Mouse (Mus musculus) forebrain, embryonic 11.5 days (tissue): ENCODE measurements around the gene Ano1. TPM values are rescaled to one million over a fixed set of nuclear protein-coding genes. Genes with fewer than 3 reads are reported as not detected.
A peak's percentile ranks its signal among the peaks of the same experiment; 100 is the strongest.

Source experiments
- ATAC-seq: fragments of 200-750 bp; cut with Nextera tagmentation; replicated peaks from 2 replicates; pipeline ENCODE4 v1.8.0; 2017; ENCODE audit warnings: moderate TSS enrichment; ENCODE audit not compliant: low FRiP score
- DNase-seq: peaks from one replicate; pipeline ENCODE4 v3.0.0-alpha.2; 2017; ENCODE audit warnings: low spot score
- H3K27ac ChIP-seq: fragments of 300-500 bp; sonication (generic); 2 replicates; pipeline ENCODE4 v1.5.1; 2014; ENCODE audit warnings: low read depth, low read length
- H3K27me3 ChIP-seq: fragments of 300-500 bp; sonication (generic); 2 replicates; pipeline ENCODE4 v1.6.1; 2014; ENCODE audit warnings: mild to moderate bottlenecking, low read length, mixed read lengths; ENCODE audit not compliant: control insufficient read depth, insufficient read depth
- H3K36me3 ChIP-seq: fragments of 300-500 bp; sonication (generic); 2 replicates; pipeline ENCODE4 v1.6.1; 2014; ENCODE audit warnings: mild to moderate bottlenecking, low read length, moderate library complexity, mixed read lengths; ENCODE audit not compliant: control insufficient read depth, insufficient read depth
- H3K4me1 ChIP-seq: fragments of 300-500 bp; sonication (generic); replicated peaks from 2 replicates; pipeline ENCODE4 v1.6.1; 2014; ENCODE audit warnings: low read length, mixed read lengths; ENCODE audit not compliant: control insufficient read depth, insufficient read depth
- H3K4me2 ChIP-seq: fragments of 300-500 bp; sonication (generic); 2 replicates; pipeline ENCODE4 v1.6.1; 2014; ENCODE audit warnings: low read depth, mild to moderate bottlenecking, low read length, moderate library complexity, mixed read lengths; ENCODE audit not compliant: severe bottlenecking
- H3K4me3 ChIP-seq: fragments of 300-500 bp; sonication (generic); 2 replicates; pipeline ENCODE4 v1.5.1; 2014; ENCODE audit warnings: low read depth, low read length
- H3K9ac ChIP-seq: fragments of 300-500 bp; sonication (generic); 2 replicates; pipeline ENCODE4 v1.6.1; 2014; ENCODE audit warnings: low read length
- H3K9me3 ChIP-seq: fragments of 300-500 bp; sonication (generic); 2 replicates; pipeline ENCODE4 v1.6.1; 2016; ENCODE audit warnings: low read length, mixed read lengths; ENCODE audit not compliant: control insufficient read depth
- WGBS: fragments of 180-500 bp; shearing (Covaris S2); extraction: QIAGEN DNeasy Blood & Tissue Kit; methylation state at CpG from one replicate; pipeline ENCODE4 v1.1.7; 2014; 5-methylcytosine and 5-hydroxymethylcytosine counted together
- polyA plus RNA-seq: library from polyadenylated mRNA; unstranded; fragments of >200 nt; fragmentation: Nextera tagmentation; extraction: Ambion mirVana; gene quantifications from 2 replicates; pipeline ENCODE4 v1.2.1, GENCODE M21; 2014

Gene Ano1
- polyA plus RNA-seq, 1 experiment from 2014 or later: 22.9 TPM

GRCm38 (mm10) chr7:144585648-144586047 lies 166.1 kb downstream of the Ano1 start:
- ATAC-seq (no peak), DNase-seq (peak; percentile 91)
- 9% methylated on average over 6 of the region's 6 CpGs for WGBS
- no peak overlapping the region for H3K4me2 ChIP-seq
- H3K9me3 ChIP-seq: no peaks in the 10 kb centered on the region
- no peak overlapping the region for H3K9ac ChIP-seq
- H3K4me1 ChIP-seq: peaks cover 9% of the 10 kb centered on the region; the same call in 1 of the 2 replicates
- H3K36me3 ChIP-seq: no peaks in the 10 kb centered on the region
- no peak overlapping the region for H3K4me3 ChIP-seq
- peaks cover 3% of the 10 kb centered on the region; the same call in 1 of the 2 replicates for H3K27me3 ChIP-seq
- no peak overlapping the region for H3K27ac ChIP-seq

- WGBS: 4% methylated on average over 4 of the region's 4 CpGs
- H3K4me1 ChIP-seq: peaks cover 9% of the 10 kb centered on the region; the same call in 1 of the 2 replicates
- no peak overlapping the region for H3K4me3 ChIP-seq
- peak; percentile 78 for DNase-seq
- no peak overlapping the region for H3K27ac ChIP-seq
- ATAC-seq: no peak
- H3K9ac ChIP-seq: no peak overlapping the region
- no peak overlapping the region for H3K4me2 ChIP-seq
- H3K36me3 ChIP-seq: no peaks in the 10 kb centered on the region; the same call in 1 of the 2 replicates
- H3K27me3 ChIP-seq: peaks cover 3% of the 10 kb centered on the region; the same call in 1 of the 2 replicates
- H3K9me3 ChIP-seq: no peaks in the 10 kb centered on the region
These were observed 168.2 kb downstream of the Ano1 start for GRCm38 (mm10) chr7:144583619-144584018.

GRCm38 (mm10) chr7:144582284-144582980 lies 169.3 kb downstream of the Ano1 start, which contains the start of gene Fadd:
Gene Fadd, minus strand, starts transcription at chr7:144582463.
- DNase-seq (peak; percentile 95), ATAC-seq (peak; percentile 82)
- H3K4me1 ChIP-seq: peaks cover 9% of the 10 kb centered on the region; the same call in 1 of the 2 replicates
- no peaks in the 10 kb centered on the region; the same call in 1 of the 2 replicates for H3K36me3 ChIP-seq
- peak within 1 kb of the TSS; percentile 83 for H3K4me2 ChIP-seq
- peak within 1 kb of the TSS; percentile 87 for H3K9ac ChIP-seq
- 3% methylated on average over 34 of the region's 34 CpGs for WGBS
- peak within 1 kb of the TSS; percentile 82 for H3K27ac ChIP-seq
- H3K9me3 ChIP-seq: no peaks in the 10 kb centered on the region
- peaks cover 3% of the 10 kb centered on the region; the same call in 1 of the 2 replicates for H3K27me3 ChIP-seq
- peak within 1 kb of the TSS; percentile 79 for H3K4me3 ChIP-seq

- H3K9me3 ChIP-seq: no peaks in the 10 kb centered on the region
- peaks cover 3% of the 10 kb centered on the region; the same call in 1 of the 2 replicates for H3K27me3 ChIP-seq
- H3K36me3 ChIP-seq: no peaks in the 10 kb centered on the region; the same call in 1 of the 2 replicates
- H3K4me2 ChIP-seq: peak overlapping the region; percentile 83
- ATAC-seq (peak; percentile 84), DNase-seq (peak; percentile 89)
- H3K9ac ChIP-seq: peak overlapping the region; percentile 87
- peak overlapping the region; percentile 79 for H3K4me3 ChIP-seq
- H3K4me1 ChIP-seq: peaks cover 9% of the 10 kb centered on the region; the same call in 1 of the 2 replicates
- peak overlapping the region; percentile 82 for H3K27ac ChIP-seq
- WGBS: 1% methylated on average over 43 of the region's 43 CpGs
These were observed 170.1 kb downstream of the Ano1 start for GRCm38 (mm10) chr7:144581559-144582283.

- Histone ChIP-seq H3K4me1 (peaks cover 5% of the 10 kb centered on the region; the same call in 1 of the 2 replicates), H3K9ac (no peak overlapping the region), H3K27ac (no peak overlapping the region), H3K36me3 (no peaks in the 10 kb centered on the region; the same call in 1 of the 2 replicates), H3K9me3 (no peaks in the 10 kb centered on the region), H3K4me2 (no peak overlapping the region), H3K27me3 (no peaks in the 10 kb centered on the region), H3K4me3 (no peak overlapping the region)
- 92% methylated on average over 5 of the region's 5 CpGs for WGBS
- ATAC-seq (no peak), DNase-seq (no peak)
These were observed 173.9 kb downstream of the Ano1 start for GRCm38 (mm10) chr7:144577876-144578275.

GRCm38 (mm10) chr7:144572234-144572633 lies 179.5 kb downstream of the Ano1 start:
- Histone ChIP-seq H3K4me1 (no peaks in the 10 kb centered on the region), H3K9ac (no peak overlapping the region), H3K27me3 (no peaks in the 10 kb centered on the region), H3K4me3 (no peak overlapping the region), H3K4me2 (no peak overlapping the region), H3K36me3 (no peaks in the 10 kb centered on the region), H3K9me3 (no peaks in the 10 kb centered on the region), H3K27ac (no peak overlapping the region)
- 86% methylated on average over 5 of the region's 5 CpGs for WGBS
- ATAC-seq (no peak), DNase-seq (no peak)

- no peak overlapping the region for H3K4me2 ChIP-seq
- no peak for DNase-seq
These were observed 180.2 kb downstream of the Ano1 start for GRCm38 (mm10) chr7:144571598-144571997.

GRCm38 (mm10) chr7:144569428-144569827 lies 182.3 kb downstream of the Ano1 start:
- Histone ChIP-seq H3K27me3 (no peaks in the 10 kb centered on the region), H3K9me3 (no peaks in the 10 kb centered on the region), H3K36me3 (no peaks in the 10 kb centered on the region), H3K4me1 (no peaks in the 10 kb centered on the region), H3K9ac (no peak overlapping the region), H3K27ac (no peak overlapping the region), H3K4me3 (no peak overlapping the region), H3K4me2 (no peak overlapping the region)
- WGBS: 87% methylated on average over 7 of the region's 7 CpGs
- DNase-seq: no peak
- no peak for ATAC-seq

More at GRCm38 (mm10) chr7:144571598-144571997, 180.2 kb downstream of the Ano1 start:
- Histone ChIP-seq H3K9me3 (no peaks in the 10 kb centered on the region), H3K9ac (no peak overlapping the region), H3K4me3 (no peak overlapping the region), H3K4me1 (no peaks in the 10 kb centered on the region), H3K27ac (no peak overlapping the region), H3K27me3 (no peaks in the 10 kb centered on the region), H3K36me3 (no peaks in the 10 kb centered on the region)
- ATAC-seq: no peak
